Mouse (Mus musculus): ENCODE results near the gene Entpd6.

The Entpd6 gene

GRCm38 (mm10) chr2:150787234-150787771, 38.5 kb downstream of the Entpd6 start:
- 2% methylated on average over 23 of the region's 23 CpGs for WGBS

- 32% methylated on average over 4 of the region's 4 CpGs for WGBS
These were observed 40.1 kb downstream of the Entpd6 start for GRCm38 (mm10) chr2:150788768-150789550.

GRCm38 (mm10) chr2:150793320-150793719, 44.5 kb downstream of the Entpd6 start:
- WGBS, result 73% methylated on average over 4 of the region's 4 CpGs

GRCm38 (mm10) chr2:150798084-150798483, 49.2 kb downstream of the Entpd6 start:
- 85% methylated on average over 7 of the region's 7 CpGs for WGBS

- 90% methylated on average over 5 of the region's 5 CpGs for WGBS
These were observed 51.8 kb downstream of the Entpd6 start for GRCm38 (mm10) chr2:150800616-150801015.

- 100% methylated on average over 1 of the region's 1 CpGs for WGBS
These were observed 54.2 kb downstream of the Entpd6 start for GRCm38 (mm10) chr2:150803035-150803434.

- WGBS, result 36% methylated on average over 6 of the region's 6 CpGs
These were observed 59.5 kb downstream of the Entpd6 start for GRCm38 (mm10) chr2:150808381-150808780.

- 85% methylated on average over 6 of the region's 6 CpGs for WGBS
These were observed 60.0 kb downstream of the Entpd6 start for GRCm38 (mm10) chr2:150808812-150809211.

- WGBS, result 80% methylated on average over 5 of the region's 5 CpGs
These were observed 61.8 kb downstream of the Entpd6 start for GRCm38 (mm10) chr2:150810603-150811002.

GRCm38 (mm10) chr2:150812816-150813215, 64.0 kb downstream of the Entpd6 start:
- WGBS, result 83% methylated on average over 6 of the region's 6 CpGs

- 70% methylated on average over 18 of the region's 18 CpGs for whole genome bisulfite sequencing
These were observed 68.0 kb downstream of the Entpd6 start for GRCm38 (mm10) chr2:150816676-150817402.

- 72% methylated on average over 8 of the region's 8 CpGs for WGBS
These were observed 69.9 kb downstream of the Entpd6 start for GRCm38 (mm10) chr2:150818742-150819141.

- 60% methylated on average over 8 of the region's 8 CpGs for WGBS
These were observed 71.9 kb downstream of the Entpd6 start for GRCm38 (mm10) chr2:150820720-150821119.

All from cerebral cortex, adult 2 months (tissue).